Mouse (Mus musculus) cerebellum, adult 18-20 months (tissue): ENCODE measurements around the gene Tbc1d15.

ENCODE experiments used
- DNase-seq, 2 experiments: peaks; one replicate each; pipeline ENCODE4 v3.0.0; 2021

The Tbc1d15 gene

GRCm38 (mm10) chr10:115251088-115251934 lies at the start of gene Tbc1d15:
TSS of gene Tbc1d15 (minus strand) at chr10:115251467.
- DNase-seq, result peak; percentile 97

DNA sequence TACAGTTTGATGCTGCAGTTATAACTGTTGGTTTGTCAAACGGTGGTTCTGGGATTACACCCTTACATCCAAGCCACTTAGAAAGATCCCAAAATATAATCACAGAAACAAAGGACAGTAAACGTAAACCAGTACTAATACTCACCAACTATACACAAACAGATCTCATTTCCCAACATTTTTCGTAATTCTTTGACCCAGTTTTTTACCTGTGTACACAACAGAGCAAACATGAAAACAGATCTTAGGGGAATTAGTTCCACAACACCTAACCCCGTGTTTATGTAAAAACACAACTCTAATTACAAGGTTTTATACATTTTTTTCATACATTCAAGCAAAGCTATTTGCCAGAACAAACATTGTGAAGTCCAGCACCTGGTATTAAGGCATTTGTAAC lies 47.4 kb upstream of the Tbc1d15 start:
- no peak for DNase-seq

GRCm38 (mm10) chr10:115297582-115297981 lies 46.3 kb upstream of the Tbc1d15 start:
- DNase-seq, result no peak

- no peak for DNase-seq
These were observed 45.2 kb upstream of the Tbc1d15 start for GRCm38 (mm10) chr10:115296401-115296935.

DNA sequence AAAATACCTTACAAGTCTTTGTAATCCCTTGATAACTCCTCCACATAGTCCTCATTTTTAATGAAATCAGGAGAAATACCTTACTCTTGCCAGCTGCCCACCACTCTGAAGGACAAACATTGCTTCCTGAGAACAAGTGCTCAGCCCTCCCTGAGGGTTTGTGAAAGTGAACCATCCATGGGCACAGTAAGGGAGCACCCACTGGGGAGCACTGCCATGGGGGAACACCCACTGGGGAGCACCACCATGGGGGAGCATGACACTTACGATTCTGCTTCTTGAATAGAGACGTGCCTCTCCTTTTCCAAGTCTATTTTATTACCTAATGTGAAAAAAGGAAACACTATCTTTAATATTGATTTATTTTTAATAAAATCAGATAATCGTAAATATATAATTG lies 43.9 kb upstream of the Tbc1d15 start:
- no peak for DNase-seq

GRCm38 (mm10) chr10:115294715-115295114 lies 43.4 kb upstream of the Tbc1d15 start:
- DNase-seq, result no peak

GRCm38 (mm10) chr10:115293946-115294345 lies 42.7 kb upstream of the Tbc1d15 start:
- DNase-seq, result no peak

DNA sequence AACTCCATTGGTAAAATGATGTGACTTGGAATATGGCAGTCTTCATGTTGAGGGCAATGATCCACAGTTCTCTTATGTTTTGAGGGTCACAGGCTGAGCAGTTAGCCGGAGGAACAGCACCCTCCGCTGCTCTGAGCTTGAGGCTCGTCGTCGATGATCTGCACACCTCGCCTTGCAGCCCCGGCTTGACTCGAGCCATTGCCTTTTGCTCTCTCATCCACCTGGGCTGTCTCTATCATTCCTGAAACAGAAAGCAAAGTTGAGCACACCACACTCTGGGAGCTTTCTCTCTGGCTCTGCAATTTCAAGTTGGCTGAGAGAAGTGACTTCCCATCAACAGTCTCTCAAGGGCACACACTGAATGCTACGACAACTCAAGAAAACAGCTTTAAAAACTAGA lies 39.4 kb upstream of the Tbc1d15 start:
- no peak for DNase-seq

DNA sequence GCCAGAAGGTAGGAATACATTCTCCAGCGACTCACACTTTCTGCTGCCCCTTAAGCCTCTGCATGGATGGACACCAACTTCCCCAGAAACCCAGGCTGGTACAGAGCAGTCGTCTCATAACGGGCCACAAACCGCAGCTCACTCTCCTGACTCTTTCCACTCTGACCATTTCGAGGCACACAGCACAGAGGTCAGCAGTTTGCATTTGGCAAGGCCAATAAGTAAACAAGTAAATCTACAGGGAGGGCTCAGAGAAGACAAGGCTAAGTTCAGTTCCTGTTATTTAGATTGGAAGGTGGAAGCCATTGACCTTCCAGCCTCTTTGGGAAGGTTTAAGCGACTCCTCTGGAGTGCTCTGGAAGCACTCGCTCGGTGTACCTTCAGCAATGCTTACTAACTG lies 37.6 kb upstream of the Tbc1d15 start:
- no peak for DNase-seq

GRCm38 (mm10) chr10:115284170-115284569 lies 32.9 kb upstream of the Tbc1d15 start:
- DNase-seq, result no peak

DNA sequence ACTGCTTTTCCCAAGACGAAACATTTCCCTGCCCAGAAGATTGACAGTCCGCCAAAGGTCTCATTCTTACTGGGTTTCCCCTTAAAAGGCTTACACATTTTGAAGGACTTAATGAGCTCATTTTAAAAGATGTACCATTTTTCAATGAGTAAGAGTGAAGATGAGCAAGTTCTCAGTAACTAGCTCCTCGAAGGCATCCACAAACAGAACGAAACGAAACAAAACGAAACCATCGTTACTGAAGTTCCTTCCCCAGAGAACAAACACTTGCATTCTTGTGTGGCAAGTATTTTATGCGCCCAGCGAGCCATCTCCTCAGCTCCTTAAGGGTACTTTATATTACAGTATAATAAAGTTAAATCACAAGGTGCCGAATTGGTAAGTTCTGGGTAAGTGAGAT lies 30.1 kb upstream of the Tbc1d15 start:
- DNase-seq, result no peak

- no peak for DNase-seq
These were observed 20.4 kb upstream of the Tbc1d15 start for GRCm38 (mm10) chr10:115271649-115272048.

GRCm38 (mm10) chr10:115270612-115271390 lies 19.5 kb upstream of the Tbc1d15 start:
- no peak for DNase-seq

- DNase-seq, result no peak
These were observed 11.8 kb upstream of the Tbc1d15 start for GRCm38 (mm10) chr10:115262926-115263562.

- DNase-seq, result no peak
These were observed 11.0 kb upstream of the Tbc1d15 start for GRCm38 (mm10) chr10:115262261-115262660.

- DNase-seq, result no peak
These were observed 10.2 kb upstream of the Tbc1d15 start for GRCm38 (mm10) chr10:115261428-115261827.

DNA sequence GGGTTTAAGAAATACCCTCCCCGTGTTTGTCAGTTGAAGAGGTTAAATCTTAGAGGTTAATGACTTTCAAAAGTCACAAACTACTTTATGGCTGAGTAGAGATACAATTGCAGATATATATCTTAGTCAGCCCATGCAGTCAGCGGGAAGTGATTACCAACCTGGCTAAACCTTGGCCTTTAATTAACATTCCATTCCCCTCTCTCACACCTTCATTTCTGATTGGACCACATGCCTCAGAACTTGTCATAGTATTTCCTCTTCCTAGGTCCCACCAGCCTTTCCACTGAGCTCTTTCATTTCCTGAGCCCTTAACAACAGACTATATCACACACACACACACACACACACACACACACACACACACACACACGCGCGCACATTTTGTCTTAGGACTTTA lies 4.9 kb upstream of the Tbc1d15 start:
- no peak for DNase-seq

DNA sequence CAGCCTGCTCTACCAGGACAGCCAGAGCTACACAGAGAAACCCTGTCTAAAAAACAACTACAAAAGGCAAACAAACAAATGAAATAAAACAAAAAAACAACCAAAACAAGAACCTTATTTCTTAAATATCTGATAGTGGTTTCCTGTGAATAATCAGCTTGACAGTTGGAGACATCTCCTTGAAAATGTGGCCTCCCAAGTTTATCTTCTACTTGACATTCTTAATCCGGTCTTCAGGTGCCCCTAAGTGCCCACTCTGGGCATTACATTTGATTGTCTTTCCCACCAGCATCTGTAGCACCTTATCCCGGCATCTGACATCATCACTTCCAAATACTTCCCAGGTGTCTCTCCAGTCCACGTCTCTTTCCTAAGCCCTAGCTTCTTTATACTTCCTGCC lies 2.3 kb upstream of the Tbc1d15 start:
- no peak for DNase-seq

DNA sequence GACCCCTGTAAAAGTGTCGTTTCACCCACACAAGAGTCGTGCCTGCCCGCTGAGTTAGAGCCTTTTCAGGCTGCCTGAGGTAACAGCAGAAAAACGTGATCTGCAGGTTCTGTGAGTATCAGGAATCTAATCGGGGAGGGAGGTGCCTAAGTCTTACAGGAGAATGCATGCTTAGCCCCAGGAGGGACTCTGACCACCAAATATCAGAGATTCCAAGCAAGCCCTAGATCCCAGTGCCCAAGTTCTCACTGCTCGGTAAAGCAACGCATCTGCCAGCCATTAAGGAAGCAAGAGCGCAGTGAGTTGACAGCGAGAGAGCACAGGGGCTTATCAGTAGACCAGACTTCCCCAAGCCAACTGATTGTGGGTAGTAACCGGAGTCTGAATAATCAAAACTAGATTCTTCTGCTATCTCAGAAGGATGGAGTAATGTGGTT lies 1.1 kb upstream of the Tbc1d15 start:
- peak in 1 of 2 experiments; percentile 6 for DNase-seq

GRCm38 (mm10) chr10:115250235-115251087 lies 806 bp downstream of the Tbc1d15 start:
- peak in 1 of 2 experiments; percentile 21 for DNase-seq

- DNase-seq, result peak; percentile 38 to 49
These were observed 3.2 kb downstream of the Tbc1d15 start for GRCm38 (mm10) chr10:115248041-115248440.

DNA sequence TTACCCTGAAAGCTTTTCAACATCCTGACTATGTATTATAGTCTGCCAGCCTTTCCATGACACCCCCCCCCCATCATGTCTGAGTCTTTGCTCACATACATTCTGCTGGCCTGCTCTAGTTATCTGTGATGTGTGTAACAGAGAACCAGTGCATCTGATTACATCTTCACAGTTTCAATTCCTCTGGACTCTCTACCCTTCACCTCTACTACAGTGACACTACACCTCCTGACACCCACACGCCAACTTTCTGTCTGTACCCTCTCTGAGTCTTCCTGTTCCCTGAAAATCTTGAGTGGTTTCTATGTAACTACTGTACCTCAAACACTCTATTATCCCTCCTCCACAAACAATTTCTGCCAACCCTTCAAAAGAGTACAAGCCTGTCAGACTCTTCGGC lies 5.8 kb downstream of the Tbc1d15 start:
- no peak for DNase-seq
